Mouse (Mus musculus) C2C12 (cell line): ENCODE results near the gene Hdac8.

ENCODE experiments used
- CTCF ChIP-seq: IDR thresholded peaks from one replicate; pipeline ENCODE4 v1.5.1; 2011; ENCODE audit not compliant: control insufficient read depth, insufficient read depth, insufficient read length
- MAX ChIP-seq: IDR thresholded peaks from one replicate; pipeline ENCODE4 v1.6.1; 2011; ENCODE audit warnings: mild to moderate bottlenecking, control low read depth
- MYOG ChIP-seq: IDR thresholded peaks from one replicate; pipeline ENCODE4 v1.6.1; 2011; ENCODE audit not compliant: control insufficient read depth, insufficient read length; ENCODE audit errors: extremely low read depth

- no peak for TF ChIP-seq MYOG
- no peak for TF ChIP-seq MAX
- no peak for TF ChIP-seq CTCF
Observed at GRCm38 (mm10) chrX:102478481-102478880, 26.7 kb downstream of the Hdac8 start.
